Mouse (Mus musculus): ENCODE results near the gene Rmdn2. TPM values are rescaled to one million over a fixed set of nuclear protein-coding genes. Genes with fewer than 3 reads are reported as not detected.

Gene Rmdn2
- total RNA-seq, 2 experiments from 2014 or later: 6.9 to 9.4 TPM

- ATAC-seq (replicated peaks; ENCODE audit: low FRiP score, low TSS enrichment, poor library complexity, severe bottlenecking): no peak
Measured at GRCm38 (mm10) chr17:79728585-79729503, 117.2 kb downstream of the Rmdn2 start.

- no peak for ATAC-seq (replicated peaks; ENCODE audit: low FRiP score, low TSS enrichment, poor library complexity, severe bottlenecking)
Measured at GRCm38 (mm10) chr17:79730988-79731387, 119.3 kb downstream of the Rmdn2 start.

- ATAC-seq (replicated peaks; ENCODE audit: low FRiP score, low TSS enrichment, poor library complexity, severe bottlenecking): no peak
Measured at GRCm38 (mm10) chr17:79733039-79733438, 121.4 kb downstream of the Rmdn2 start.

GRCm38 (mm10) chr17:79737598-79737997 lies 125.9 kb downstream of the Rmdn2 start:
- no peak for ATAC-seq (replicated peaks; ENCODE audit: low FRiP score, low TSS enrichment, poor library complexity, severe bottlenecking)

- ATAC-seq (replicated peaks; ENCODE audit: low FRiP score, low TSS enrichment, poor library complexity, severe bottlenecking): no peak
Measured at GRCm38 (mm10) chr17:79738847-79739498, 127.3 kb downstream of the Rmdn2 start.

- ATAC-seq (replicated peaks; ENCODE audit: low FRiP score, low TSS enrichment, poor library complexity, severe bottlenecking): no peak
Measured at GRCm38 (mm10) chr17:79742635-79743034, 131.0 kb downstream of the Rmdn2 start.

Other genes starting within 250 kb of the Rmdn2 start
- not detected in 2 replicates for gene Cyp1b1, start 103.2 kb downstream of the Rmdn2 start, total RNA-seq (2014; fragmentation: Nextera tagmentation)
- gene Cyp1b1, start 103.2 kb downstream of the Rmdn2 start, total RNA-seq (2017): not detected in 2 replicates